Mouse (Mus musculus) erythroblast, embryonic 14.5 days (primary cell): ENCODE measurements around the gene Prkaa2. TPM values are rescaled to one million over a fixed set of nuclear protein-coding genes. Genes with fewer than 3 reads are reported as not detected.

Experiments
- H3K27me3 ChIP-seq: 2 replicates; pipeline ENCODE4 v1.6.1; 2012; ENCODE audit warnings: inconsistent platforms; ENCODE audit not compliant: control insufficient read depth
- H3K36me3 ChIP-seq: 2 replicates; pipeline ENCODE4 v1.6.1; 2012; ENCODE audit warnings: mild to moderate bottlenecking, inconsistent platforms; ENCODE audit not compliant: control insufficient read depth
- H3K4me1 ChIP-seq: 2 replicates; pipeline ENCODE4 v1.6.1; 2012; ENCODE audit warnings: inconsistent platforms; ENCODE audit not compliant: control insufficient read depth
- H3K4me3 ChIP-seq: replicated peaks from 2 replicates; pipeline ENCODE3; 2012; ENCODE audit warnings: moderate library complexity, mild to moderate bottlenecking, inconsistent platforms
- H3K9me3 ChIP-seq: 2 replicates; pipeline ENCODE4 v1.6.1; 2012; ENCODE audit warnings: low read length, inconsistent platforms, mixed read lengths; ENCODE audit not compliant: control insufficient read depth
- GATA1 ChIP-seq: IDR thresholded peaks from 2 replicates; pipeline ENCODE4 v1.6.1; 2012; ENCODE audit warnings: low read length, inconsistent platforms, mixed read lengths
- TAL1 ChIP-seq: IDR thresholded peaks from 3 replicates; pipeline ENCODE4 v1.6.1; 2012; ENCODE audit warnings: low read length, inconsistent platforms, mixed read lengths
- polyA plus RNA-seq: library from polyadenylated mRNA; stranded (reverse); fragments of >175 nt; gene quantifications from 2 replicates; pipeline ENCODE4 v1.2.3, GENCODE M21; 2012

Prkaa2 gene
- polyA plus RNA-seq, 1 experiment: not detected

GRCm38 (mm10) chr4:105151911-105152690, 42.4 kb upstream of the Prkaa2 start:
- no peaks in the 10 kb centered on the region for H3K4me1 ChIP-seq
- peaks cover 7% of the 10 kb centered on the region for H3K27me3 ChIP-seq
- H3K36me3 ChIP-seq: no peaks in the 10 kb centered on the region
- TF ChIP-seq TAL1 (no peak), GATA1 (no peak)
- no peak overlapping the region for H3K4me3 ChIP-seq
- H3K9me3 ChIP-seq: no peaks in the 10 kb centered on the region

GRCm38 (mm10) chr4:105149492-105149891, 39.8 kb upstream of the Prkaa2 start:
- TF ChIP-seq TAL1: no peak
- TF ChIP-seq GATA1: no peak
- no peaks in the 10 kb centered on the region for H3K36me3 ChIP-seq
- H3K9me3 ChIP-seq: no peaks in the 10 kb centered on the region
- H3K4me3 ChIP-seq: no peak overlapping the region
- no peaks in the 10 kb centered on the region for H3K4me1 ChIP-seq
- no peaks in the 10 kb centered on the region for H3K27me3 ChIP-seq

GRCm38 (mm10) chr4:105133350-105134050, 23.8 kb upstream of the Prkaa2 start:
- no peak overlapping the region for H3K4me3 ChIP-seq
- TF ChIP-seq TAL1: no peak
- no peak for TF ChIP-seq GATA1

GRCm38 (mm10) chr4:105131756-105132314, 22.1 kb upstream of the Prkaa2 start:
- Histone ChIP-seq H3K9me3 (no peaks in the 10 kb centered on the region), H3K4me3 (no peak overlapping the region), H3K4me1 (no peaks in the 10 kb centered on the region), H3K27me3 (no peaks in the 10 kb centered on the region), H3K36me3 (no peaks in the 10 kb centered on the region)
- TF ChIP-seq GATA1 (no peak), TAL1 (no peak)

More at GRCm38 (mm10) chr4:105133350-105134050, 23.8 kb upstream of the Prkaa2 start:
- Histone ChIP-seq H3K36me3 (no peaks in the 10 kb centered on the region), H3K9me3 (no peaks in the 10 kb centered on the region), H3K4me1 (no peaks in the 10 kb centered on the region), H3K27me3 (no peaks in the 10 kb centered on the region)

- Histone ChIP-seq H3K4me1 (no peaks in the 10 kb centered on the region), H3K36me3 (no peaks in the 10 kb centered on the region), H3K4me3 (no peak overlapping the region), H3K27me3 (no peaks in the 10 kb centered on the region), H3K9me3 (no peaks in the 10 kb centered on the region)
- TF ChIP-seq TAL1 (no peak), GATA1 (no peak)
These were observed 19.5 kb upstream of the Prkaa2 start for GRCm38 (mm10) chr4:105129212-105129611.

GRCm38 (mm10) chr4:105122429-105122828, 12.7 kb upstream of the Prkaa2 start:
- Histone ChIP-seq H3K9me3 (no peaks in the 10 kb centered on the region), H3K4me3 (no peak overlapping the region), H3K27me3 (no peaks in the 10 kb centered on the region), H3K36me3 (no peaks in the 10 kb centered on the region), H3K4me1 (no peaks in the 10 kb centered on the region)
- TF ChIP-seq TAL1 (no peak), GATA1 (no peak)

- no peak for TF ChIP-seq TAL1
- no peak for TF ChIP-seq GATA1
- Histone ChIP-seq H3K9me3 (no peaks in the 10 kb centered on the region), H3K4me1 (no peaks in the 10 kb centered on the region), H3K27me3 (no peaks in the 10 kb centered on the region), H3K36me3 (no peaks in the 10 kb centered on the region), H3K4me3 (no peak overlapping the region)
These were observed 11.4 kb upstream of the Prkaa2 start for GRCm38 (mm10) chr4:105121081-105121480.

GRCm38 (mm10) chr4:105113468-105113867, 3.8 kb upstream of the Prkaa2 start:
- no peaks in the 10 kb centered on the region for H3K36me3 ChIP-seq
- H3K4me3 ChIP-seq: no peak overlapping the region
- H3K27me3 ChIP-seq: peaks cover 25% of the 10 kb centered on the region
- H3K9me3 ChIP-seq: no peaks in the 10 kb centered on the region
- H3K4me1 ChIP-seq: peaks cover 2% of the 10 kb centered on the region; the same call in 1 of the 2 replicates
- TF ChIP-seq TAL1 (no peak), GATA1 (no peak)

- H3K36me3 ChIP-seq: no peaks in the 10 kb centered on the region
- peaks cover 29% of the 10 kb centered on the region for H3K27me3 ChIP-seq
- TF ChIP-seq TAL1 (no peak), GATA1 (no peak)
- H3K4me1 ChIP-seq: peaks cover 2% of the 10 kb centered on the region; the same call in 1 of the 2 replicates
- no peaks in the 10 kb centered on the region for H3K9me3 ChIP-seq
- H3K4me3 ChIP-seq: no peak overlapping the region
These were observed 3.4 kb upstream of the Prkaa2 start for GRCm38 (mm10) chr4:105113042-105113441.
